In the genomic region with DNA sequence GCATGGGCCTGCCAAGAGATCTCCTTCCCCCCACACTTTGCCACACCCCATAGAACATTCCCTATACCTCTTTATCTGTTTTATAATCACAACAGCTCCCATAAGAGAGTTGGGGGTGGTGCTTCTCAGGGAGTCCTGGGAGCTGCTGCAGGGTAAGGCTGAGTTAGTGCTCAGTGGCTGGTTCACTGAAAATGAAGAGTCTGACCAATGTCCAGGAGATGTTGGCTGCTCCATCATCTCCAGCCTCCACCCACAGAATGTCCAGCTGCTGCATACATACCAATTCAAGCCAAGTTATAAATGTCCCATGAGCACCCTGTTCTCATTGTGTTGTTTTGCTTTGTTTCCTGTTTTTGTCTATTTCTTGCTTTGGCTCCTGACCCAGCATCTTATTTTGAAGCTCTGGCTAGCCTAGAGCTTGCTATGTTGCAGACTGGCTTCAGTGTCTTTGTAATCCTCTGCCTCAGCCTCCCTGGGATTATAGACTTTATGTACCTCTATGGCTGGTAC, we compare ENCODE assay signal across 35 mouse cellular contexts. TPM values are rescaled to one million over a fixed set of nuclear protein-coding genes. Genes with fewer than 3 reads are reported as not detected.
DNase-seq lines count a peak whose midpoint lies in the region; ATAC-seq lines count a peak whose summit lies in the region.
"Had no signal": no experiment of that assay in that cellular context is flagged by ENCODE, and none has a peak within 500 bp of the region (broad histone marks: within the 10 kb centered on the region; RNA-seq: fewer than 3 reads in every experiment).

No protein-coding gene starts in this region.

- H3K9ac ChIP-seq in midbrain, embryonic 14.5 days (replicated peaks; ENCODE audit: low read length), result no peak overlapping the region
- H3K9ac ChIP-seq: embryonic facial prominence, embryonic 12.5 days; embryonic facial prominence, embryonic 15.5 days; forebrain, postnatal 0 days; heart, embryonic 13.5 days; hindbrain, embryonic 12.5 days; hindbrain, embryonic 15.5 days had no signal

- no peaks in the 10 kb centered on the region for H3K27me3 ChIP-seq in midbrain, embryonic 10.5 days (ENCODE audit: low read depth, poor library complexity, severe bottlenecking)
- no peaks in the 10 kb centered on the region for H3K27me3 ChIP-seq in midbrain, embryonic 14.5 days (ENCODE audit: control insufficient read depth, insufficient read depth, low read length)
- H3K27me3 ChIP-seq: CH12.LX; embryonic facial prominence, embryonic 12.5 days; embryonic facial prominence, embryonic 15.5 days; heart, embryonic 13.5 days; hindbrain, embryonic 12.5 days; hindbrain, embryonic 15.5 days; Patski had no signal

- H3K36me3 ChIP-seq in midbrain, embryonic 10.5 days, result no peaks in the 10 kb centered on the region
- H3K36me3 ChIP-seq in midbrain, embryonic 14.5 days (ENCODE audit: control insufficient read depth, insufficient read depth, low read length), result no peaks in the 10 kb centered on the region
- H3K36me3 ChIP-seq: embryonic facial prominence, embryonic 12.5 days; embryonic facial prominence, embryonic 15.5 days; G1E; heart, embryonic 13.5 days; hindbrain, embryonic 12.5 days; hindbrain, embryonic 15.5 days had no signal

- intact Hi-C loops in heart, postnatal 10 days (cut with DNase I), result no loop called here
- intact Hi-C loops in heart, postnatal 14 days (cut with DNase I), result loop anchor here (2.0 kb wide), 1 partner anchor 34 kb away; no protein-coding TSS in a partner anchor
- intact Hi-C loops in left cerebral cortex, postnatal 36 days (cut with DNase I), result no loop called here

- H3K4me2 ChIP-seq in midbrain, embryonic 14.5 days (ENCODE audit: low read length), result no peak overlapping the region
- H3K4me2 ChIP-seq: embryonic facial prominence, embryonic 12.5 days; embryonic facial prominence, embryonic 15.5 days; heart, embryonic 13.5 days; hindbrain, embryonic 12.5 days; hindbrain, embryonic 15.5 days had no signal

- no peak overlapping the region for H3K27ac ChIP-seq in midbrain, embryonic 10.5 days (replicated peaks)
- H3K27ac ChIP-seq in midbrain, embryonic 14.5 days (replicated peaks; ENCODE audit: low read depth, low read length), result no peak overlapping the region
- H3K27ac ChIP-seq: embryonic facial prominence, embryonic 12.5 days; embryonic facial prominence, embryonic 15.5 days; heart, embryonic 13.5 days; hindbrain, embryonic 12.5 days; hindbrain, embryonic 15.5 days had no signal

- DNase-seq in heart, adult 11 months, result peak; percentile 96
- no peak for DNase-seq in heart, postnatal 10 days
- DNase-seq in heart, adult 8-10 months (ENCODE audit: low spot score), result peak; percentile 52
- no peak for DNase-seq in heart, postnatal 14 days
- peak; percentile 1 for DNase-seq in midbrain, embryonic 10.5 days (ENCODE audit: low spot score)
- DNase-seq in midbrain, embryonic 14.5 days, result no peak
- DNase-seq in left cerebral cortex, postnatal 36 days (ENCODE audit: low spot score in 2 of 2), result no peak
- DNase-seq: adrenal gland, postnatal 10 days; adrenal gland, postnatal 36 days; B cell, adult 2 months; cerebellum, adult 11 months; cerebellum, adult 2 months; cerebellum, adult 9-11 months; cerebellum, postnatal 25 days; forebrain, postnatal 0 days; gastrocnemius, postnatal 10 days; gastrocnemius, postnatal 36 days had no signal

- no peaks in the 10 kb centered on the region for H3K9me3 ChIP-seq in midbrain, embryonic 10.5 days (replicated peaks)
- H3K9me3 ChIP-seq in midbrain, embryonic 14.5 days (ENCODE audit: control insufficient read depth, low read length), result no peaks in the 10 kb centered on the region
- H3K9me3 ChIP-seq: embryonic facial prominence, embryonic 12.5 days; embryonic facial prominence, embryonic 15.5 days; G1E; heart, embryonic 13.5 days; hindbrain, embryonic 12.5 days; hindbrain, embryonic 15.5 days had no signal

- peaks cover 3% of the 10 kb centered on the region; the same call in 1 of the 2 replicates for H3K4me1 ChIP-seq in midbrain, embryonic 10.5 days
- 0 out of 2 replicates have a peak, but pooled peaks cover under 1% of the 10 kb centered on the region for H3K4me1 ChIP-seq in midbrain, embryonic 14.5 days (ENCODE audit: control insufficient read depth, insufficient read depth, low read length)
- H3K4me1 ChIP-seq: embryonic facial prominence, embryonic 12.5 days; heart, embryonic 13.5 days; hindbrain, embryonic 12.5 days had no signal

- H3K4me3 ChIP-seq in midbrain, embryonic 10.5 days, result no peak overlapping the region
- H3K4me3 ChIP-seq in midbrain, embryonic 14.5 days (replicated peaks; ENCODE audit: low read depth, low read length), result no peak overlapping the region
- H3K4me3 ChIP-seq: embryonic facial prominence, embryonic 12.5 days; embryonic facial prominence, embryonic 15.5 days; heart, embryonic 13.5 days; hindbrain, embryonic 12.5 days; hindbrain, embryonic 15.5 days had no signal

- no peak for ATAC-seq in midbrain, embryonic 14.5 days (ENCODE audit: low FRiP score, low TSS enrichment)
- ATAC-seq: forebrain, embryonic 14.5 days; forebrain, postnatal 0 days; intestine, postnatal 0 days; Patski had no signal

RNA-seq across cellular contexts. Expression of gene Adh1, which starts 14.2 kb away (rescaled TPM):
- total RNA-seq in heart, postnatal 10 days (2021), result 10 to 100 TPM; 24.1 to 54.7 TPM
- 10 to 100 TPM; 26.8 to 55.8 (median 33.1) TPM for total RNA-seq in heart, adult 8-10 months (2022)
- 10 to 100 TPM; 43.1 to 64.6 TPM for total RNA-seq in heart, postnatal 14 days (2021)
- polyA plus RNA-seq in midbrain, embryonic 10.5 days (2016; fragmentation: Nextera tagmentation; extraction: Ambion mirVana), result 0.14 TPM in 1 of 2 replicates, not detected in the other
- 0.32 and 0.51 TPM in 2 replicates for polyA plus RNA-seq in midbrain, embryonic 14.5 days (2014; fragmentation: Nextera tagmentation; extraction: Ambion mirVana)
- total RNA-seq in left cerebral cortex, postnatal 36 days (2021), result under 1 TPM; 0.50 to 0.99 TPM
- total RNA-seq: CH12.LX; common myeloid progenitor, adult 5-6 weeks; granulocyte monocyte progenitor cell, adult 5-6 weeks; hematopoietic stem cell, adult 5-6 weeks had no signal
- polyA plus RNA-seq: G1E had no signal

RNA-seq across cellular contexts. Expression of gene Adh7, which starts 29.0 kb away (rescaled TPM):
- total RNA-seq in heart, postnatal 10 days (2021), result under 1 TPM in 1 of 2 experiments, not detected in 1; 0.10 TPM
- total RNA-seq in heart, adult 8-10 months (2022), result under 1 TPM; 0.11 to 0.81 (median 0.47) TPM
- total RNA-seq in heart, postnatal 14 days (2021), result under 1 TPM in 1 of 2 experiments, not detected in 1; 0.57 TPM
- polyA plus RNA-seq in midbrain, embryonic 10.5 days (2016; fragmentation: Nextera tagmentation; extraction: Ambion mirVana), result 0.25 TPM in 1 of 2 replicates, not detected in the other
- 1.1 and 1.4 TPM in 2 replicates for polyA plus RNA-seq in midbrain, embryonic 14.5 days (2014; fragmentation: Nextera tagmentation; extraction: Ambion mirVana)
- under 1 TPM; 0.10 to 0.11 TPM for total RNA-seq in left cerebral cortex, postnatal 36 days (2021)
- total RNA-seq: CH12.LX; common myeloid progenitor, adult 5-6 weeks; granulocyte monocyte progenitor cell, adult 5-6 weeks; hematopoietic stem cell, adult 5-6 weeks had no signal
- polyA plus RNA-seq: cerebellum, adult 2 months; G1E; intestine, embryonic 14.5 days had no signal

RNA-seq across cellular contexts. Expression of gene 4930579F01Rik, which starts 52.9 kb away (rescaled TPM):
- total RNA-seq in heart, postnatal 10 days (2021), result not detected
- not detected for total RNA-seq in heart, adult 8-10 months (2022)
- not detected for total RNA-seq in heart, postnatal 14 days (2021)
- not detected in 2 replicates for polyA plus RNA-seq in midbrain, embryonic 10.5 days (2016; fragmentation: Nextera tagmentation; extraction: Ambion mirVana)
- not detected in 2 replicates for polyA plus RNA-seq in midbrain, embryonic 14.5 days (2014; fragmentation: Nextera tagmentation; extraction: Ambion mirVana)
- total RNA-seq in left cerebral cortex, postnatal 36 days (2021), result not detected
- total RNA-seq: adrenal gland, adult 18-20 months; adrenal gland, postnatal 10 days; adrenal gland, postnatal 36 days; CH12.LX; common myeloid progenitor, adult 5-6 weeks; forebrain, postnatal 0 days; G1E; gastrocnemius, postnatal 10 days; gastrocnemius, postnatal 36 days; granulocyte monocyte progenitor cell, adult 5-6 weeks; hematopoietic stem cell, adult 5-6 weeks had no signal
- polyA plus RNA-seq: cerebellum, adult 2 months; forebrain, embryonic 11.5 days; forebrain, embryonic 14.5 days; forebrain, postnatal 0 days; frontal cortex, adult 2 months; G1E; heart, embryonic 13.5 days; heart, embryonic 16.5 days; hindbrain, embryonic 12.5 days; intestine, embryonic 14.5 days; Patski had no signal

Comparison
In these comparisons a context has a peak if more than half of its experiments do, and no peak if none do; other contexts are left out.
1. DNase-seq: peak in heart, adult 11 months (single experiment), heart, adult 8-10 months (single experiment) and midbrain, embryonic 10.5 days (single experiment); none in heart, postnatal 10 days (0 of 2), heart, postnatal 14 days (0 of 2), midbrain, embryonic 14.5 days (single experiment) and left cerebral cortex, postnatal 36 days (0 of 2).
2. RNA of gene Adh1, which starts 14.2 kb away (total RNA-seq): 43.1 to 64.6 TPM in heart, postnatal 14 days, 24.1 to 54.7 TPM in heart, postnatal 10 days and 26.8 to 55.8 TPM in heart, adult 8-10 months; 0.50 to 0.99 TPM in left cerebral cortex, postnatal 36 days; every median in the first group is over 10 times any median in the second.